Mouse (Mus musculus): ENCODE measurements at regions not wholly inside any gene's neighbourhood (a gene's known extent, or its start where the extent isn't known, plus 50 kb on each side); places are given as distances from the start of the nearest gene placed in this dataset.
"Not testable (repeated sequence)": the region's sequence is repeated elsewhere in the genome, so short reads cannot be mapped to it uniquely, and the experiment has no call there.

DNA sequence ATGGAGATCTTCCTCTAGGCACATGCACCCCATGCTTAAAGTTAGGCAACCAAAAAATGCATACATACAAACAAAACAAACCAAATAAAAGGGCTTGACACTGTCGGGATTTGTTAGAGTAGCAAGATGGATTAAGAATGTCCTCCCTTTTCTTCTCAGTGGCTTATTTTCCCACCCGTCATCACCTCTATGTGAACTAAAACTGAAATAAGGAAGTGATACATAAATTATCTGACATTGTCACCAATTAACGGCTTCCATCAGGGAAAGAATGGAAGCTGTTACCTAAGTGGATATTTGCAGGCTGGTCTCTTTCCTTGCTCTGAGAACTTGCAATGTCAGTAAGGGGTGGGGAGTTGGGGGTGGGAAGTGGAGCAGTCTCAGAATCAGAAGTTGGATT lies 541.5 kb downstream of the Diaph3 start:
- no peak for DNase-seq (ENCODE audit: low spot score in 2 of 2)

DNA sequence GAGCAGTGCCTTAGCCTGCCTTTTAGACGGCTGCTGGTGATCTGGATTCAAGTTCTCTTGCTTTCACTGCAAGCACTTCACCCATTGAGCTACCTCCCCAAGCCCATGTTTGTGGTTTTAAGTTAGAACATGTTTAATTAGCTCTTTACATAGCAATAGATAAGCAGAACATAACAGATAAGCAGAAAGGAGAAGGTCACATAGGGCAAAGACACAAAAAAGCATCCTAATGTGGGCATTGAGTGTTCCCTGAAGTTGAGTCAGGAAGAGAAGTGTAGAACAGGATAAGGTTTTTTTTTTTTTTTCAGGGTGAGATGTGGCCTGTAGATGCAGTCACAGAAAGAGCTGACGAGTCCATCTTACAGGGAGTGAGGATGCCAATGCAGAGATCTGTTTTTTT lies 552.5 kb downstream of the Diaph3 start:
- DNase-seq (ENCODE audit: low spot score in 2 of 2) = no peak

DNA sequence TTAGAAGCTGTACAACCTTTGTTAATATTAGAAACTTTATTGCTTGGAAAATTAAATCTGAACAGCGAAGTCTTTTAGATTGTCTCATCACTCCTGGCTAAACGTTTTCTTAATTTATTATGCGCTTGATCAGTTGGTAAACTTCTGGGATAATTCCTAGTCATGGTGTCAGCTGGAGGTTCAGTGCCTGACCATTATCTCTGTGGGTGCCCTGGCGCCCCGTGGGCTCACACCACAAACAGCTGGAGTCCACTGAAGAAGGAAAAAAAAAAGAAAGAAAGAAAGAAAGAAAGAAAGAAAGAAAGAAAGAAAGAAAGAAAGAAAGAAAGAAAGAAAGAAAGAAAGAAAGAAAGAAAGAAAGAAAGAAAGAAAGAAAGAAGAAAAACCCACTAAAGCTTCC lies 555.1 kb downstream of the Diaph3 start:
- DNase-seq (ENCODE audit: low spot score in 2 of 2) = not testable (repeated sequence)

DNA sequence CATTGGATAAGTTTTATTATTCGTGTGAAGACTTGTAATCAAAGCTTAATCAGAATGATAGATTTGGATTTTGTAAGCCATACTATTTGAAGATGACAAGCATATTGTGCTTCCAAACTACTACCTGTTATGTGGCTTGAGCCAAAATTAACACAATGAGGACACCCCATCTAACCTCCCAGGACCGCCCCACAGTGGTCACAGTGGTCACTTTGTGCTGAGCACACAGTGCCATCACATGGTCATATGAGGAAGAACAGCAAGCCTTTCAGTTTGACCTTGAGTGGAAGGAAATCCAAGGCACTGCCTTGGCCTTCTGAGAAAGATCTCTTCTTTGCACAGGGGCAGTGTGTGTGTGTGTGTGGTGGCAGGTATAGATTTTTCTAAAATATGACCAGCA lies 578.3 kb downstream of the Diaph3 start:
- DNase-seq (ENCODE audit: low spot score in 2 of 2) = peak in 1 of 2 experiments; percentile 16

DNA sequence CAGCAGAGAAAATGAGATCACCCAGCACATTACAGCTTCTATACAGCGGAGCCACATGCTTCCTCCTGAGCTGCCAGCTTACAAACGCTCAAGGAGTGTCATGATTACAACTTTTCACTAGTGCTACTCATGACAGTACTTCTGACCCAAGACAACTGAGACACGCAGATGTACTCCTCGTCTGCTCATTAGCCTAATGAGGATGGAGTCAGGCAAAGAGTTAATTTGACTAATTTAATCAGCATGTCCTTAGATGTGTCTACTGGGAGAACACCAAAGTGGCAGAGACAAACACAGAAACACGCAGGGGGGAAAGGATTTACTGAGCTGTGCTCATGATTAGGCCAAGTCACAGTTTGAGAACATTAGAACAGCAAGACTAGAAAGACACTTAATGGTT lies 603.0 kb downstream of the Diaph3 start:
- no peak for DNase-seq (ENCODE audit: low spot score in 2 of 2)

DNA sequence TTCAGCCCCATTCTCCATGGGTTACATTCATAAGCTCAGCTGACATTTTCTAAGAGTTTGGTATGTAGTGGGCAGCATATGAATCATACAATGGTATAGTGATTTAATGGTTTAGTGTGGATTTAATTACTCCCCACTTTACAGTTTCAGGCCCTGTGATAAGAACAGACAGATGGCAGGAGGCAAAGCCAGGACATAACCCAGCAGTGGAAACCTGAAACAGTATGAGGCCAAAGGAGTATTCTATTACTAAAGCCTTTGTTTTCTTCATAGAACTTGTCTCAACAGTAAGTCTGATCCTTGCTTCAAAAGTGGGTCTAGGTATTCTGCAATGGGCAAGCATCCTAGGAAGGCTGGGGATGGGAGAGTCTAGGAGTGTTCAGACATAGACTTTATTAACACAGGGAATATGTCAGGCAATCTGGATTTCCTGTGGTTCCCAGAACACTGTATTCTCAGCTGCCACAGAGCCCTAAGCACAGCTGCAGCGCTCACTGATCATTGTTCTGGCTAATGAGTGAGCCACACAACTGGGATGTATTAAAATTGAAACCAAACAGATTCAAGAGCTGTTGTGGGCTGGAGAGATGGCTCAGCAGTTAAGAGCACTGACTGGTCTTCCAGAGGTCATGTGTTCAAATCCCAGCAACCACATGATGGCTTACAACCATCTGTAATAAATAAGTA lies 604.6 kb downstream of the Diaph3 start:
- DNase-seq (ENCODE audit: low spot score in 2 of 2) = no peak

DNA sequence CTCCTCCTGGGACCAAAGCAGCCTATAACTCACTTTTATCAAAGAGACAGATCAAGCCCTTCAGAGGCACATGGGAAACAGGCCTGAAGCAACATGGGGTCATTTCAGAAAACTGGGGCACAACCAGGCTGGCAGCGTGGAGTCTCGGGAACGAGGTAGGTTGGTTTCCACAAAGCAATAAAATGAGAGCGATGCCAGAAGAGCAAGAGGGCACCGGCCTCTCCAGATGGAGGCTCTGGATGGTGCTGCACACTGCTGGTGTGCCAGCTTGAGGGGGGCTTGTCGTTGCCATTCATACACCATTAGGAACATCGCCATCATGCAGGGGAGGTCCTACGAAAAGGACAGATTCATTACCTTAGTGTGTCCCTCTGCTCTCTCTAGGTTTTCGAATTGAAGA lies 630.6 kb downstream of the Diaph3 start:
- DNase-seq (ENCODE audit: low spot score in 2 of 2) = no peak

DNA sequence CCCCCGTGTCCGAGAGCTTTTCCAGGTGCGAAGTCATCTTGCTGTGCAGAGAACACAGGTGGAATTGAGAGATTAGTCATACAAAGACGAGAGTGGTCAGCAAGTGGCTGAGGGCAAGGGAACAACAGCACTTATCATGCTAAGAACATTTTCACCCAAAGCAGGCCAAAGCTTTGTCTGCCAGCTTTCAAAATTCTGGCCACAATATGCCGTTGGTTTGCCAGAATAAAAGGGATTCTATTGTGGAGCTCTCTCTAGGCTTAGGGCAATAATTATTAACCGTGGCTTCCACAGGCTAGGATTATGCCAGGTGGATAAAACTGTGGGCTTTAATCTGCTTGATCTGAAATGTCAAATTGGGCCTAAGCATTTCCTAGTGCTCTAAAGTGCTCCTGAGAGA lies 631.3 kb downstream of the Diaph3 start:
- no peak for DNase-seq (ENCODE audit: low spot score in 2 of 2)

DNA sequence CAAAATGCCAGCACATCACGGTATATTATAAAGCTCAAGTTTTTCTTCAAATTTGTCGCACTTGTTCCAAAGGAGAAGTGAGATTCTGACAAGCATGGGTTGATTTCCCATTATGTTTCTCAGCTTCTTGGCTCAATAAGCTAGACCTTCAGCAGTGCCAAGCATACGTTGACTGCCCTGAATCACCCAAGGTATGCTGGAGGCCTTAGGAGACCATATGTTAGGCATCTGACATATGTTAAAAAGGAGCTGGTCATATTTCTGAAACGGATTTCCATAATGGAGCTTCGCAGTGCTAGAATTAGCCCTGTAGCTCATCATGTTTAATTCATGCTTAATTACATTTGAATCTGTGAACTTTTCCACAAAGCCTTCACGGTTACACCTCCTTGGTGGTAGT lies 634.7 kb downstream of the Diaph3 start:
- no peak for DNase-seq (ENCODE audit: low spot score in 2 of 2)

DNA sequence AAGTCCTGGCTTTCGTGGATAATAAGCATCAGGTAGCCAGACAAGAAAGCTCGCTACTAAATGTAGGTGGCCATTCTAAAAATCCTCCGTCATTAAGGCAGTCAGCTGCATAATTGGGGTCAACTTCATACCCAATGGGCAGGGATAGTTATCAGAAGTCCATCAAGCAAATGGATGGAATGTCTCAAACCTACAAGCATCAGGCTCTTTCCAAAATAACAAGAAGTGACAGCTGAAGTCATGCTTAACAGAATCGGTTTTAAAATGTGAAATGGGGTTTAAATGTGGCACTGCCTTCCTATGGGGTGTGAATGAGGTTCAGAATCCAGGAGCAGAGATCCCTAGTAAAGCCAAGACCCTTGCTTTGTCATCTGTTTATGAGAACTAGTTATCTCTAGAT lies 650.2 kb downstream of the Diaph3 start:
- DNase-seq (ENCODE audit: low spot score in 2 of 2) = no peak

DNA sequence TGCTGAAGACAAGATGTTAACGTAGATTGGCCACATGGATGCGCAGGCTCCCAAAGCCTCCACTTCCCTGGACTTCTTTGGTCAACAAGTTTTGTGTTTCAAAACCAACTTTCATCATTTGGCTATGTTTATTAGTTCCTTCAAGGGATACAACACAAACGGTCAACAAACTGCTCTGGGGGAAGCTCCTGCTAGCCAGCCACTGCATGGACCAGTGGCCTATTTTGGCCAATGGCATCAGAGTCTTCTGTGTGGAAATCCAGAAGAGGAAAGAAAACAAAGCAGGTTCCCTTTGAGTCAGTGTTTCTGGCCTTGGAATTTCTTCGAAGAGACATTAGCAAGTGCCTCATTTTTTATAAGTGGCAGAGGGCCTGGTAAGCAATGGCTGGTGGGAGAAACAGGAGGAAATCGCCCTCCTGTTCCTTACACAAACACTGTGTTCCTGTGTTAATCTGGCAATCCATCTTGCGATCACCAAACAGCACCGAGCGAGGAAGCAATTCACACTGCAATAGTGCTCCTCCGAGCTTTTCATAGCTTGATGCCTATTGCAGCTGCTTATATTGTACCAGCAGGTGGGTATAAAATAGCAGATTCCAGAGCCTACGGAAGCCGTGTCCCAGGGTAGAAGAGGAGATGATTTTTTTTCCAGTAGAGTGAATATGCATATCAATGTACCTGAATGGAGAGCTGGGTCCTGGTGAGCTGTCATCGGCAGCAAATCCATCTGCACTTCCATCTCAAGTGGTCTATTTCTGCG lies 651.0 kb downstream of the Diaph3 start:
- DNase-seq (ENCODE audit: low spot score in 2 of 2) = peak in 1 of 2 experiments; percentile 52

DNA sequence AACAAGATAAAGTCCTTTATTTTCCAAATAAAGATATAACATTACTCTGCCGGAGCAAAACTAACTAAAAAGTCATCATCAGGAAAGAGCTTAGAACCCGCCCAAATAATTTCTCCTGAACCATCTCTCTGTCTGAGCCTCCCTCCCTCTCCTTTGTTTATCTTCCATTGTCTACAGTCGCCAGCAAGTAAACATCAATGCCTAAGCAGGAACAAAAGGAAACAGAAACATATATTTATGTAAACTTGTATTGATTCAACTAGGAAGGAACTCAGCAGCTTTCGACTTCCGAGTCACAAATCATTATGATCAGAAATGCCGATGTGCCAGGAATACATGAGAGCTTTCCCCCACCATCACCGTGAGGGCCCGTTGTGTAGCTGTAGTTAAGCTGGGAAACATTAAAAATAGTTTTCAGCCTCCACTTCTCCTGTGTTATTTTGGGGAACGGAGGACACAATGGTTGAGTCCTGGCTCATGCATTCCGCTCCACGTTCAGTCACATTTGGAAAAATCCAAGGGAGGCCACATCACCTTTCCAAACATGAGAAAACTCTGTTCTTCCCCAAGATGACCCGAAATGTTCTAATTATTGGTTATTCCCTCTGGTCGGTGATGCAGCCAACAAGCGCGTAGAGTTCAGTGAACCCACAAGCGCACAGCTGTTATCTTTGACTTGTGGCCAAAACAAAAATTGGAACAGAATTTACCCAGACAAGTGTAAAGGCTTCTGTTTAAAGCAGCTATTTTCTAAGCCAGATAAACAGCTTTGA lies 651.8 kb downstream of the Diaph3 start:
- peak; percentile 48 to 85 for DNase-seq (ENCODE audit: low spot score in 2 of 2)

DNA sequence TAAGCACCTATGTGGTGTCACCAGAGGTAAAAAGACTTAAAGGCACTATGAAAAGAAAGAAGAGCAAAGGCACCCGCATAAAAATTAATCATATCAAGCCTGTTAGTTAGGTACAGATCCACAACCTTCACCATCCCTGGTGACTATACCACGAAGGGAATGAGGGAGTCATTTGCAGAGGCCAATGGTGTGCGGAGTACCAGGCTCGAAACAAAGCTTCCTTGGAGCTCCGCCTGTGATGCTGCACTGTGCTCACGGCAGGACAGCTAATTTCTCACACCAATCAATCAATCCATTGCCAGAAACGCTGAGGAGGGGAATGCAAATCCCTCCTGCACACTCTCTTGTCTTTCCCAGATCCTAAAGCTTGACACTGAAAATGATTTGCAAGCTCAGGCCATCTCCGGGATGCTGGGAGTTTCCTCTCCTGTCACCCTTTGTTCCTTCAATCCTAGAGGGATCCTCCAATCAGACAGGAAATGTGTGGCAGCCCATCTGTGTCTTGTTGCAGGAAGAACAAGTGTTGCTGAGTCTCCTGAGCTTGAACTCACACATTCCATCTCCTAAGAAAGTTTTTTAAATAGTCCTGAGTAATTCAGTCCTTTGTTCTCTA lies 653.6 kb downstream of the Diaph3 start:
- DNase-seq (ENCODE audit: low spot score in 2 of 2) = no peak

DNA sequence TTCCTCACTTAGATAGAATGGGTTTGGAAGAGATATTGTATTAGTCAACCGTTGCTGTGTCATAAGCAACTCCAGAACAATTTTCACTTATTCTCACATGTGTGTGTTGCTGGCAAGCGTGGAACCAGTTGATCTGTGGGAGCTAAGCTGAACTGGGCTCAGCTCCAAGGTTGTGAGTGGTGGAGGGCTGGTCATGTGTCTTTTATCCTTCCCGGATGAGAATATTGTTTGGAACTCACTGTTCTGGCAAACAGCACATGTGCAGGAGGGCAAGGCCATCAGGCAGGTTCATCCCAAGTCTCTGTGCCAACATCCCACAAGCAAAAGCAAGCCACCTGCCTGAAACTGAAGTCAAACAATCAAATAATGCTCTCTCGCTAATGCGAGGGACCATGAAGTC lies 656.8 kb downstream of the Diaph3 start:
- DNase-seq (ENCODE audit: low spot score in 2 of 2) = peak; percentile 55 to 79

DNA sequence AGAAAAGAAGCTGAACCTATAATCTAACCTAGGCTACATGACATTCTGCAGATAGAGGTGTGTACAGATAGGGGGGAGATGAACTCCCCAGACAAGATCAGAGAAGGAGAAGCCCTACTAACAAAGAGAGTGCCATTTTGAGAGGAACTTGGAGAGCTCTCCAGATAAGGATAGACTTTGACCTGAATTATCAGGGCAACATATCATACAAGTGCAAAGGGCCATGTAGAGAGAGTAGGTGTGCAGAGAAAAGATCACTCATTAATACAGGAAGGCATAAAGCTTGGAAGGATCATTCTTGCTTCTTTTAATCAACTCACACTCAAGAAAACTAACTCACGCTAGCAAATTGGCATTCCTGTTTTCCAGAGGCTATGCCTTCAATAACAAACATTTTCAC lies 667.4 kb downstream of the Diaph3 start:
- no peak for DNase-seq (ENCODE audit: low spot score in 2 of 2)

DNA sequence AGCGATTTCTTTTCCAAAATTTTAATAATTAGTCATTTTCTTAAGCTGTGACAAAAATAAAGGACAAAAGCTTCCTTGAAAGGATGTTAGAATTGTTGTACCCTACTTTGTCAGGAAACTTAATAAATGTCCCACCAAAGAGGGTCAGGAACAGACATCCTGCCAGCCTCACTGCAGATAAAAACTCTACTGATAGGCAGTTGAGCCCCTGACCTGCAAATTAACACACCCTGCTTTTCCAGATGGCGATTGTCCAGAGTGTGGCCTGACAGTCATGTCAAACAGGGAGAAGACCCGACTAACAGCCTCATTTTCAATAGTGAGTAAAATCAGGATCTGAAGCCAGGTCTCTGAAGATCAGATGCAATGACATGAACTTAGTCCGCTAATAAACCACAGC lies 670.6 kb downstream of the Diaph3 start:
- no peak for DNase-seq (ENCODE audit: low spot score in 2 of 2)

DNA sequence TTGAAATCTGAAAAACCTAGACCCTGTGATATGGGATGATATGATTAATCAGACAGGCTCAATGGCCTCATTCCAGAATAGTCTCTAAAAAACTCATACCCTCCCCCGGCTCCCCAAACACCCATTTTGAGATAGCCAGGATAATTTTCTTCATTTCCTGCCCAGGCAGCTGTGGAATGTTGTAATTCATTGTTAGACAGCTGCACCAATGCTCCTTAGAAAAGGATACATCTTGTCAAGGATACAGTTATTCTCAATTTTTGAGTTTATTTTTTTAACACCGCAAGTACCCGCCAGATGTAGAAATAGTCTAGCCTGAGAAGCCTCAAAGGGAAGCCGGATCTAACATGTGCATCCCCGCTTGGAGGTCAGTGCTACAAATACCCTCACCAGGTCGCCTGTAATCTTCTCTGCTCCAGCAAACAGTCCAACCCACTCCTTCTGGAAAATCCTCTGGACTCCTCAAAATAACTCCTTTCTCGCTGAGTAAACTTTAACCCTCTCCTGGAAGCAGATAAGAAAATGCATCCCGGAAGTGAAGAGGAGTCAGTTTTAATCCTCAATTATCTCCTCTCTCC lies 673.1 kb downstream of the Diaph3 start:
- no peak for DNase-seq (ENCODE audit: low spot score in 2 of 2)

DNA sequence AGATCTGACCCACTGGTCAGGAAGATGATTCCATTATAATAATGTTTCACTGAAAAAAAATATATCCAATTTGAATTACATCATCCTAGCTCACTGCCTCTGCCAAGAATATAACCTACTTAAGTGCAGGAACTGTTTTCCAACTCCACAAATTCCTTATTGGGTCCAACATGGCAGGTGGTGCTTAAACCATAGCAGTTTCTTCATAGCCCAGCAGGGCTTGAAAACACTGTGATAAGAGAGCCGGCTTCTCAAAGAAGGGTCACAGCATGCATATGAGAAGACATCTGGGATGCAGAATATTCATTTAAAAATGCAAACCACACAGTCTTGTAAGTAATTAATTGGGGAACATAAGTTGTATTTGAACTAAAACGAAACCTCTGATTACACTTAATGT lies 677.6 kb downstream of the Diaph3 start:
- no peak for DNase-seq (ENCODE audit: low spot score in 2 of 2)

DNA sequence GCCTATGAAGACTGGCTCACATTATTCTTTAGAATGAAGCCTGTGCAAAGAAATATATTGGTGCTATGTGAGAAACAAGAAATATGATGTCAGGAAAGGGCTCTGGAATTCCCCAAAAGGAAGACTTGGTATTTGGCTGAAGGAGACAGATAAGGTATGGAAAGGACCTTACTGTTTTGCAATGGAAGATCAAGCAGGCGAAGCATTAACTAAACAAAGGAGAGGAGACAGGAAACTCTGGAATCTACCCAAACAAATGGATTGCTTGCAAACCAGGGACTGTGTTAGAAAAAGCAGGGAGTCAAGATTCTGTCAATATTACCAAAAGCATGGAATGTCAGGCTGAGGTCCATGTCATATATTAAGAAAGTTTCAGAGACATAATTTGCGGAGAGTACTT lies 687.9 kb downstream of the Diaph3 start:
- DNase-seq (ENCODE audit: low spot score in 2 of 2) = no peak

DNA sequence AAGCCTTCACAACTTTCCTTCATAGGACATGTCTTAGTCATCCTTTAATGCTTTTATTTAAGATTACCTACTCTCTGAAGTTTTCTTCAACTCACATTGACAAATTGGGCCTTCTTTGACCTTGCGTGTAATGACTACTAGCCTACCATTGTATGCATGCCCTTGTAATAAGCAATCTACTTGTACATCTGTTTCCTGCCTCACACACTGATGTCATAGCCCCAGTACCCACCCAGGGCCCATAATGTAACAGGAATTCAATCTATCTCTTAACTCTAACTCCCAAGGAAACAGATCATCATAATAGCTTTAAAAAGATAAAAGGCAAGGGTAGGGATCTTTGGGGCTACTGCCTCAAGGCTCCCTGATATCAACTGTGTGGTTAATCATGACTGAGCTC lies 690.4 kb downstream of the Diaph3 start:
- DNase-seq (ENCODE audit: low spot score in 2 of 2) = no peak

DNA sequence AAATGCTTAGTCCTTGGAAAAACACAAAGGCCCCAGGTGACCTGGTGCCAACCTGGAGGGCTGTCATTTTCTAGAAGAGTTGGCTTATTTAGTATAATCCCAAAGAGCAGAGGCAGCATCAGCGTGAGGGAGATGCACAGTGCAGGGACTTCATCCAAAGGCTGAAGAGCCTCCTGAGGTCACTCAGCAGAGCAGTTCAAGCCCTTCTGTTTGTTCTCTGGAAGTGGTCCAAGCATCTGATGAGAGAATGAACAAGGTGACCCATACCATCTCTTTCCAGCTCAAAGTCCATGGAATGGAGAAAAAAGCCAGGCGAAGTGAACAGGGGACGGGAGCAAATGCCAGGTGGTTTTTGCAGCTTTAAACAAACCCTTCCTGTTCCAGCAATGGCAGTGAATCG lies 695.9 kb downstream of the Diaph3 start:
- DNase-seq (ENCODE audit: low spot score in 2 of 2) = no peak

Data from layer of hippocampus, adult 18-20 months (tissue).